Mouse (Mus musculus) urinary bladder, adult 2 months (tissue): ENCODE measurements around the gene Atp1a3. TPM values are rescaled to one million over a fixed set of nuclear protein-coding genes. Genes with fewer than 3 reads are reported as not detected.

ENCODE experiments used
- DNase-seq: peaks from one replicate; pipeline ENCODE4 v3.0.0; 2022; ENCODE audit warnings: low spot score
- polyA plus RNA-seq: library from polyadenylated mRNA; depleted of rRNA; stranded (reverse); fragments of >200 nt; gene quantifications from 2 replicates; pipeline ENCODE4 v1.2.3, GENCODE M21; 2012

Atp1a3 gene
- polyA plus RNA-seq, 1 experiment, result 0.51 TPM

DNA sequence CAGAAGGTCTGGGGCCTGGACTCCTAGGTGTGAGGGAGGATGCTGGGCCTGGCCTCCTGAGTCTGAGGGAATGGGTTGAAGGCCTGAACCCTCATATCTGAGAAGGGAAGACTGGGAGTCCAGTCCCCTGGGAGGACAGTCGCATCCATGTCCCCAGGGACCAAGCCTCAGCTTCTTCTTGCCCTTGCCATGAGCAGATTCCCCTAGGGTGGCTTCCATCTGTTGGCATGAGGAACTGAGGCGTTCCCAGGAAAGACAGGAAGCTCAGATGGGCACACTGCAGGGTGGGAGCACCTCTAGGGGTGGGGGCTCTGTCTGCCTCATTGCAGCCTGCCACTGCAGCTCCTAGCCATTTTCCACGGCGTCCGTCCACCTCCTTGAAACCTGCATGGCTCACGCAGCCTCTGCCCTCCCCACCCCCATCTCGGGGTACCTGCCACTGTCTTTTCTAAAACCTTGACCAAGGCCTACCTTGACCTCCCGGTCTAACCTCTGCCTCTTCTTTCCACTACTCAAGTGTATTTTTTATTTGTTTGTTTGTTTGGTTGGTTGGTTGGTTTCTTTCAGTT lies 1.9 kb downstream of the Atp1a3 start:
- no peak for DNase-seq

DNA sequence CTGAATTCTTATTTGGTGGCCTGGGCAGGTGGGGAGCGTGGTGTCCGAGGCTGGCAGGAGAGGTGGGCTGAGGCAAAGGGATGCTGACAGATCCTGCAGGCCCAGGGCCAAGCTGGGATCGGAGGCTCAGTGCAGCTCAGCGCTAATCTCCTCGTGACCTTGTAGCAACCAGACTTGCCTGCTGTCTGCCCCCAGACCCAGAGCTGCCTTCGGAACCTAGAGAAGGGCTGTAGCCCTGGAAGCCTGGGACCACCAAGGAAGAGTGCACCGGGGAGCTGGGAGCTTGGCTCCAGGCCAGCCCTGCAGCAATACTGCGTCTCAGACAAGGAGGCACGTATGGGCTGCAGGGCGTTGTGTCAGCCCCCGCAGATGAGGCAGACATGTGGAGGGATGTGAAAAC lies 2.5 kb downstream of the Atp1a3 start:
- DNase-seq, result no peak

DNA sequence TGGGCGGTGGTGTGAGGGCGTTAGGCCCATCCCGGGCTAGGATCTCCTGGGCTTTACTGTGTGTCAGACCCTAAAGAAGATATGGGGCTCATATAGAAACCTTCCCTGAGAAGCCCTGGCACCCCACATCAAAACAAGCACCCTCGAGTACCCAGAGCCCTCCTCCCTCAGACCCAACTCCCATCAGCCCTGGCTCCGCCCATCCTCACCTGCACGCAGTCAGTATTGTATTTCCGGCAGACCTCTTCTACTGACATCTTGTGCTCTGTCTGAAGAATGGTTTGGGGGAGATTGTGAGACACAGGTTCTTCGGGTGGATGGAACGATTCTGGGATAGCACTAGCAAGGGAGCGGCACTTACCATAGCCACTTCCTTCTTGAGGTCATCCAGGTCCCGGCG lies 5.0 kb downstream of the Atp1a3 start:
- no peak for DNase-seq

DNA sequence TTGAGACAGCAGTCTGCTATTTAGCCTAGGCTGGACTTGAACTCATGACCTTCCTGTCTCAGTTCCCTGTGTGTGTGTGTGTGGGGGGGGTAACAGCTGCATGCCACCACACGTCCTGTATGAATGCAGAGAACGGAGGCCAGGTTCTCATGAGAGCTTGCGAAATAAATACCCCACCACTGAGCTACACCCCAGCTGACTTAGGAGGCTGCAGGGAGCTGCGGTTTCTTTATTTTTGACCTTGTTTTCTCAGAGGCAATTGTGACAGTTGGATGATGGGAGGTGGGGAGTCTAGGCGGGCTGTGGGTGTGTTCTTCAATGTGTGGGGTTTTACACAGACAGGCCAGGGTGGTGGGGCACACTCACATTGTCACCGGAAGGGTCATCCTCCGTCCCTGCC lies 5.5 kb downstream of the Atp1a3 start:
- no peak for DNase-seq

DNA sequence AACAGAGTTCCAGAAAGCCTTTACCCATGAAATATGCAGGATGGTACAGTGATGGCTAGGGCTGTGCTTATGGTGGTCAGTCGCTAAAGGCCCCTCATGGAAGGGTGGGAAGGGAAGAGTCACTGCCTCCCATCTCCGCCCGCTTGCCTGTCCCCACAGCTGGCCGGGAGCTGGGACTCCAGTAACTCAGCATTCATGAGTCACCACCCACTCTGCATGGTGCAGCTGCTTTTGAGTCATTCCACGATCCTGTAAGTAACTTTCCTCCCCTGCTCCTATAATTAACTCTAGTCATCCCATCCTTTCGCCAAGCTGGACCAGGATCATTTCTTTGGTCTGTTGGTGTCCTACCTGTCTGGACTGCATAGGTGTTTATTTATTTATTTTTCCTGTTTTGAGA lies 12.7 kb downstream of the Atp1a3 start:
- DNase-seq, result no peak

DNA sequence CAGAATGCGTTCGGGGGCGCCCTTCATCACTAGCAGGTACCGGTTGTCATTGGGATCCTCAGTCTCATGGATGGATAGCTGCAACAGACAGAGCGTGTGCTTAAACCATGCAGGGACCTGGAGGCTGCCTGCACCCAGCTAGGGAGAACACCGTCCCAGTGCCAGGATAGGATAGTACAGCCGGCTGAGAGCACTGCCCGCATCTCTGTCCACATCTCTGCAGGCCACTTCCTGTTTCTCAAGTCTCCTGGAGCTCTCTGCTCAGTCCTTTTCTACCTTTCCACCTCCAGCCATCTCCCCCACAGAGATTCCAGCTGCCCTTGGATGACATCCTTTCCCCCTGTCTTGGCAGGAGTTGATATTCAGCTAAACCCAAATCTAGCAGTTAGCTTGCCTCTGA lies 15.3 kb downstream of the Atp1a3 start:
- no peak for DNase-seq

DNA sequence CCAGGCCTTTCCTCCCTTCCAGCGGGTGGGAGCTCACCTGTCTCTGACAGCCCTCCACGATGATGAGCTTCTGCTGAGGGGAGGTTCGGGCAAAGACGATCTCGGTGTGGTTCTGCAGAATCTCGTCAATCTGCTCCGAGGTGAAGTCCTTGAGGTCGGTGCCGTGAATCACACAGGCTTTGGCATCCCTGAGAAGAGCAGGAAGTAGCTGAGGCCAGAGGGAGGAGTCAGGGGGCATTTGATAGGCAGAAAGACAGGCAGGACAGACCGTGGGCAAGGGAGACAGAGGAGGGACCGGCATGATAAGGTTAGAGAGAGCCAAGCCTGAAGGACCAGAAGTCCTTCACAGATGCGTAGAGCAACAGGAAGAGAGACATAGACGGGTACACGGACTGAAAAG lies 17.8 kb downstream of the Atp1a3 start:
- no peak for DNase-seq

DNA sequence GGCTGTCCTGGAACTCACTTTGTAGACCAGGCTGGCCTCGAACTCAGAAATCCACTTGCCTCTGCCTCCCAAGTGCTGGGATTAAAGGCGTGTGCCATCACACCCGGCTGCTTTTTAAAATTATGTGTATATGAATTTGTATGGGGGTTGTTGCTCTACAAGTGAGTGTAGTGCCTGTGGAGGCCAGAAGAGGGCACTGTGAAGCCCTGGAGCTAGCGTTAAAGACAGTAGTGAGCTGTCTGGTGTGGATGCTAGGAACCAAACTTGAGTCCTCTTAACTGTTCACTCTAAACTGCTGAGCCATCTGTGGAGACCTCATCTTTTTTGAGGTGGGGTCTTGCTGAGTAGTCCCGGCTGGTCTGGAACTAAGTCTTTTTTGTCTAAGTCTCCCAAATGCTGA lies 20.0 kb downstream of the Atp1a3 start:
- no peak for DNase-seq

DNA sequence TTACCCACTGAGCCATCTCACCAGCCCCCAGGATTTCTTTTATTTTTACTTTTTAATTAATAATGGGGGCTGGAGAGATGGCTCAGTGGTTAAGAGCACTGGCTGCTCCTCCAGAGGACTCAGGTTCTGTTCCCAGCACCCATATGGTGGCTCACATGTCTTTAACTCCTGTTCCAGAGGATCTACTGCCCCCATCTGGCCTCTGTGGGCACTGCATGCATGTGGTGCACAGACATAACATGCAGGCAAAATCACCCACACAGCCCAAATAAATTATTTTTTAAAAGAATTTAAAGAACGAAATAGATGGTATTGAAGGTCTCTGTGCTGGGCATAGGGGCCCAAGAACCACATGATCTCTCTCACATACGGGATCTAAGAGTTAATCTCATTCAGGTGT lies 21.5 kb downstream of the Atp1a3 start:
- no peak for DNase-seq

DNA sequence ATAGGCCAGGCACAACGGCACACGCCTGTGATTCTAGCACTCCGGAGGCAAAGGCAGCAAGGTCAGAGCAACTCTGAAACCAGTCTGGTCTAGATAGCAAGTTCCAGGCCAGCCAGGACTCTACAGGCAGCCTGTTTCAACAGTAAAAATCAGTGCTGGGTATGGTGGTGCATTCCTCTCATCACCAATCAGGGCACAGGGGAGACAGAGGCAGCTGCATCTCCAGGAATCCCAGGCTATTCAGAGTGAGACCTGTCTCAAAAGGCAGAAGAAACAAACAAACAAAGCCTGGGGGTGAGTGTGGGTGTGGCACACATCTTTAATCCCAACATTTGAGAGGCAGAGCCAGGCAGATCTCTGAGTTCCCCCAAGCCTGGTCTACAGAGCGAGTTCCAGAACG lies 22.4 kb downstream of the Atp1a3 start:
- no peak for DNase-seq

DNA sequence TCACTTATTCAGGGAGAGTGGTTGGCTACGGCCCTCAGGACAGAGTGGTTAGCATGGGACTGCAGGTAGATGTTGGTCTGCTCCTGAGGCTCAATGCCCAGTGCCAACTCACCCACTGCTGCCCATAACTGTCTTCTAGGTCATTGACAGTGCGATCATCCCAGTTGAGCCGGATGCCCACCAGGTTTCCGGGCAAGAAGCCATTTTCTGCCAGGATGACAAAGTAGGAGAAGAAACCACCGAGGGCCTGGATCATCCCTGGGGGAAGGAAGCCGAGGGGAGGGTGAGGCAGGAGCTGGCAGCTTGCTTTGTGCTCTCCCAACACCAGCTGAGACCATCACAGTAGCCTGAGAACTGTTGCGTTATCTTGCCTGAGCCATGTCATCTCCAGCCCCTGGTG lies 25.3 kb downstream of the Atp1a3 start:
- no peak for DNase-seq

DNA sequence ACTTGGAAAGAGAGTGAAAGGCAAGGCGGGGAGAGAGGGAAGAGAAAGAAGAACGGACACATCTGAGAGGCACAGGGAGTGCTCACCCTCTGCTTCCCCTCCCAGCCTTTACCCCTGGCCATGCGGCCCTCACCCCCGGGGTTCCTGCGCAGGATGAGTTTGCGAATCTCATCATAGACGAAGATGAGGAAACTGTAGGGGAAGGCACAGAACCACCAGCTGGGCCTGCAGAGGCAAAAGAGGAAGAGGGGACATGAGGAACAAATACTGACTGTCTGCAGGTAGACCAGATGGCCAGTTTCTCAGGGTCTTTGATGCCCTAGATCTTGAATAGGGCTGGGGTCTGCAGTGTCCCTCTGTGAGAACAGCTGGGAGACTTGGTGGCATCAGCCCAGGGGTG lies 27.0 kb downstream of the Atp1a3 start:
- no peak for DNase-seq

DNA sequence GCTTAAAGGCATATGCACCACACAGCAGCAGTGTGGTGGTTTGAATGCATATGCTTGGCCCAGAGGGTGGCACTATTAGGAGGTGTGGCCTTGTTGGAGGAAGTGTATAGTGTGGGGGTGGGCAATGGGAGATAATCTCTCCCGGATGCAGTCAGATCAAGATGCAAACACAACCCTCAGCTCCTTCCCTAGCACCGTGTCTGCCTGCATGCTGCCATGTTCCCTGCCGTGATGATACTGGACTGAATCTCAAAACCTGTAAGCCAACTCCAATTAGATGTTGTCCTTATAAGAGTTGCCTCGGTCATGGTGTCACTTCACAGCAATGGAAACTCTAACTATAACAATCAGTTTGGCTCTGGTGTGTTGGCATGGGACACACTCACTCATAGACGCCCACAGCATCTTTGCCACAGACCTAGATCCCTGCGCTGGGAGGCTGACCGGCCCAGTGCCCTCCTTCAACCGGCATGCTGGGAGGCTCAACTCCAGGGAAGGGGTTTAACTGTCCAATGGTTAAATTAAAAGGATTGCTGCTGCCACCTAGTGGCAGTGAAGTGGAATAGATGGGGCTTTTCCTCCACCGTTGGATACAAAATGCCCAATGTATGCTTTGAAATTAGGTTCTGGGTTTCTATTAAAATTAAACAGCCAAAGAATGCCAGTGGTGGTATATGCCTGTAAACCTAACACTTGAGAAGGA lies 30.7 kb downstream of the Atp1a3 start:
- DNase-seq, result no peak

DNA sequence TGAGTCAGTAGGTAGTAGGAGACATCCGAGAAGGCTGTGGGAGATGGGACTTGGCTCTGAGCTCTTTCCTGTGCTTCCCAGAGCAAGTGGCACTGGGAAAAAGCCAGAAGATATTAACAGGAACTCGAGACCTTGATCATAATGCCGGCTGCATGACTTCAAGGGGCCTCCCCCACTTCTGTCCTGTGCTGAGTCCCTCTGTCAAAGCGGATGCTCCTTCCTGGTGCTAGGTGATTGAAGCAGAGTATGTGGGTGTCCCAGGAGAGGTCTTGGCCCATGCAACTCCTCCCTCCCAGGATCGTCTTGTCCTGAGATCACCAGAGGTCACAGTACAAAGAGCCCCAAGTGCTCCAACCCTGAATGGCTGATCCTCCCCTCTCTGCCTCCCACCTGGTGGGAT lies 31.9 kb downstream of the Atp1a3 start:
- DNase-seq, result no peak

DNA sequence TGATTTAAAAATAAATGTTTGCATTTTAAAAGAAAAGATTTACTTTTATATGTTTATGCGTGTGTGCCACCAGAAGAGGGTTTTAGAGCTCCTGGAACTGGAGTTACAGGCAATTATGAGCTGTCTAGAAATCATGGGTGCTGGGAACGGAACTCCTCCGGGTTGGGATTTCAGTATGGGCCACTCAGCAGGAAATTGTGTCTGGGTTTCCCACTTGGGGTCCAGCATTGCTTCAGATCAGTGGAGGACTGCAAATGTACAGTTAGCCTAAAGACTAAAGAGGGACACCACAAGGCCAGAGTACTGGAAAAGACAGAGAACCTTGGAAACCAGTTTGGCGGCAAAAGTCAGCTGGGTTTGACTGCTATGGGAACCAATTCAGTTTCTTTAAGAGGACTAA lies 32.5 kb downstream of the Atp1a3 start:
- no peak for DNase-seq

DNA sequence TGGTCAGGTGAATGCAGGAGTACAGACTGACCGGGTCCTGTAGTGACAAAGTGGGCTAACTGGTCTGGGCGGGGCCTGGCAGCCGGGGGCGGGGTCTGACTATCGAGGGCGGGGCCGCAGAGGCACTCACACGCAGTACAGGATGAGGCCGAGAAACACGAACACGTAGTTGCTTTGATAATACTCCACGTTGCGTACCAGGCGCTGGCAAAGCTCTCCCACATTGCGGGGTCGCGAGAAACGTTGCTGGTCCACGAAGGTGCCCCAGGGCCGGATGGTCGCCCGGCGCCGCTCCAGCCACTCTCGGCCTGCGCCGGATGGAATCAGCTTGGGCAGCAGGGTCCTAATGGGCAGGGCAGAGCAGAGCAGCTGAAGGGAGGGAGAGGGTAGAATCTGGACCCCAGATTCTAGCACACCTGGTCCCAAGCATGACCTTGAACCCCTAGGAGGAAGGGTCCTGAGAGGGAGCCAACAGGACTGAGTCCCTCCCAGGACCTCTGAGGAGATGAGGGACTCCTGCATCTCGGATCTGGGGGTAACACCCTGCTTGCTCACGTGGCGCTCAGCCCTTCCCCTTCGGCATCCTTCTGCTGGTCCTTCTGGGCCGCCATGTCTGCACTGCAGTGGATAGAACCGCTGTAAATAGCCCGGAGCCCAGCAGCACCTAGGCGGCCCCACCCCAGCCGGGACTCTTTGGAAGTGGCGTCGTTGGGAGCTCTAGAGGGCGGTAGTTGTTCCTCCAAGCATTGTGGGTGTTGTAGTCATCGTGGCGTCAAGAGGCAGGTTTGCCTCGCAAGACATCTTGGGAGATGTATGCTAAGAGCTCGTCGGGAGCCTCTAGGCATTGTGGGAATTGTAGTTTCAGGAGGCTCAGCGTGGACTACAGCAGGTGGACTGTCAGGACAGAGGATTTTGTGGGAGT lies 33.5 kb downstream of the Atp1a3 start, which contains the start of gene Rabac1:
Gene Rabac1, minus strand, starts transcription at position 783 of the 922 bp plus-strand sequence.
- peak; percentile 86 for DNase-seq

DNA sequence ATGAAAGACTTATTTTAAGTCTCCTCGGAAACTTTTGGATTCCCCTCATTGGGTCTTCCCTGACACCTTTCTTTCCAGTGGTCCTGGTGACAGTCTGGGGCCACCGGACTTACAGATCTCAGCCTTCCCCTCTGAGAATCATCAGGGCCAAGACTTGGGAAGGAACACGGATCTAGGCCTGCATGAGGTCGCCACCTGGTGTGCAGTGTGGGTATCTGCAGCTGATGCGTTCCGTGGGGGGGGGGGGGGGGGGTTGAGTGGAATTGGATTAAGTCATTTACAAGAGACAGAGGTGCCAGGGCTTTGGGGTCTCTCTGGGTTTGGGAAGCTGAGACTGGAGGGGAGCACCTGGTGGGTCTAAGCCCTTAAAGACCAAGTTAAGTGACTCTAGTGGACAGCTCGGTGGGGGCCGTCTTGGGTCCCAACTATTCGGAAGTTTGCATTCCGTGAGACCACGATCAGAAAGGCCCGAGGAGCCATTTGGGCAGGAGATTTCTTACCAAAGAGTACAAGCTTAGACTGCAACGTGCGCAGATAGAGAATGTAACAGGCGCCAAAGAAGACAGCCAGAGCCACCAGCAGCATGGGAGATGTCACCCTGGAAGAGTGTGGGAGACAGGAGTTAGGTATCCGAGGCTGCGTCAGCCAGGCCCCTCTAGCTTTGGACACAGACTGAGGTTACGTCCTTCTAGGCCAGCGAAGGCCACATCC lies 34.3 kb downstream of the Atp1a3 start:
- DNase-seq, result no peak

DNA sequence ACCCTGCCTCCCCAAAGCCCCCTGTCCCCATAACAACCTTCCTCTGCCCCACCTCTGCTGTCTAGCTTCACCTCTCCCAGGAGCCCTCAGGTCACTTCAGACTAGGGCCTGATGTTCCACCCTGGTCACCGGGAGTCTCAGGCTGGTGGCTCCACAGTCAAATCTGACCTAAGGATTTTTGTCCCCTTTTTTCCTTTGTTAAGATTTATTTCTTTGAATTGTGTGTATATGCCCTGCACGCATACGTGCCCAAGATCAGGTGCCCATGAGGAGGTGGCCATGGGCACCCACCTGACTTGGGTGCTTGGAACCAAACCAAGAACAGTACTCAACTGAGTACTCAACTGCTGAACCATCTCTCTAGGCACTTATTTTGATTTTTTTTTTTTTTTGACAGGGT lies 35.4 kb downstream of the Atp1a3 start:
- no peak for DNase-seq

DNA sequence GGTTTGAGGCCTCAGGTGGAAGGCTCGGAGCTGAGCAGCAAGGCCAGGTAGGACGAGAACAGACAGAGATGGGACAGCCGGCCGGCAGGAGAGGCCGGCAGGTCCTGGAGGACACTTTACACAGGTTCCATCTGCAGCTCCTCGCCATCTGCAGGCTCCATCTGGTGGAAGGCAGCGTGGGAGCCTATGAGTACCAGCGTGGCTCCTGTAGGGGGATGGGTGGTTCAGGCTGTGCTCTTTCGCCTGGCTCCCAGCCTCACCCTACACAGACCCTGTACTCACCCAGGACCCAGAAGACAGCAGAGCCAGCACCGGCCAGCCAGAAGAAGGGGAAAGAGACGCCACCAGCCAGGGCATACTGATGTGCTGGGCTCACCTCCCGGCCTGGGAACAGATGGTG lies 36.0 kb downstream of the Atp1a3 start:
- DNase-seq, result no peak

DNA sequence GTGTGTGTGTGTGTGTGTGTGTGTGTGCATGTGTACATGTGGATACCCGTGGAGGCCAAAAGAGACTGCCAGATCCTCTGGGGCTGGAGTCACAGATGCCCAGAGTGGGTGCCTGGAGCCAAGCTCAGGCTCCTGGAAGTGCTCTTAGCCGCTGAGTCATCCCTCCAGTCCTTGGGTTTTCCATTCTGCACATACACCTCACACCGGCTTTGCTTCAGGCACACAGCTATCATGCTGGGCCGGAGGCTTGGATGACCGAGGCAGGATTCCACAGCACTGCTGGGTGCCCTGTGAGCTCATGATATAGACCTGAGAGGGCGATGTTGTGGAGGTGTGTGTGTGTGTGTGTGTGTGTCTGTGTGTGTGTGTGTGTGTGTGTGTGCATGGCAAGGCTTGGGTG lies 37.3 kb downstream of the Atp1a3 start:
- no peak for DNase-seq

DNA sequence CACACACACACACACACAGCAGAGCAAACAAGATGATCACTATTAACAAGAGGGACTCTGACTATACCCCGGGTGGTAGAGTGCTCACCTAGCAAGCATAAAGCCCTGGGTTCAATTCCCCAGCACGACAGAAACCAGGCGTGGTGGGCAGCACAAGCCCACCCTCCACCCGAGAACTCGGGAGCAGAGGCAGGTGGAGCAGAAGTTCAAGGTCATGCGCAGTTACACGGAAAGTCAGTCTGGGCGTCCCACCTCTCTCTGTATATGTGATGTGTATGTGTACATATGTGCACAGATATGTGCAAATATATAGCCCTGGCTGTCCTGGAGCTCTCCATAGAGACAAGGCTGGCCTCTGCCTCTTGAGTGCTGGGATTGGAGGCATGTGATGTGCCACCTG lies 37.8 kb downstream of the Atp1a3 start:
- DNase-seq, result no peak

DNA sequence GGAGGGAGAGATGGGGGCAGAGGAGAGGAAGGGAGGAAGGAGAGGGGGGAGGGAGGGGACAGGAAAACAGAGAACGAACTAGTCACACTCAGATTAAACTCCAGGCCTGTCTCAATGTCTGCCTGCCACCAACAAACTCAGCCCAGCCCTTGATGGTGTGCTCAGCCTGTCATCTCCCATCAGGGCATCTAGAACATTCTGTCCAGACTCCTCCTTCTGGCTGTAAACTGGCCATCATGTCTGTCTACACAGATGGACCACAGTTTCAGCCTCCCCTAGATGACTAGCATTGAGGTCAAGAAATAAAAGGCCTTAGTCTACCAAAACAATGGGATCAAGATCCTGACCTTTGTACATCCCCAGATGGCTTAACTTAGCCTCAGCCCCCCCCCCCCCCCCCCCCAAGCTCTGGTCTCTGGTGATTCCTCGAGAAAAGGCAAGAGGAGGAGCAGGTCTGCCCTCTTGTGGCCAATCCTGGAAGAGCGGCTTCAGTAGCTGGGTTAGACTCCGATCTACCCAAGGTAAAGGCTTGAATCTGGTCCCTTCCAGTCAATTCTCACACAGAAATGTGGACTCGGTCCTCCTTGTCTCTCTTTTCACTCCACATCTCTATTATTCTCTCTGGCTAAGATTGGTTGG lies 40.7 kb downstream of the Atp1a3 start:
- DNase-seq, result peak; percentile 52
